ENCODE assay signal across 9 mouse cellular contexts in the genomic region with DNA sequence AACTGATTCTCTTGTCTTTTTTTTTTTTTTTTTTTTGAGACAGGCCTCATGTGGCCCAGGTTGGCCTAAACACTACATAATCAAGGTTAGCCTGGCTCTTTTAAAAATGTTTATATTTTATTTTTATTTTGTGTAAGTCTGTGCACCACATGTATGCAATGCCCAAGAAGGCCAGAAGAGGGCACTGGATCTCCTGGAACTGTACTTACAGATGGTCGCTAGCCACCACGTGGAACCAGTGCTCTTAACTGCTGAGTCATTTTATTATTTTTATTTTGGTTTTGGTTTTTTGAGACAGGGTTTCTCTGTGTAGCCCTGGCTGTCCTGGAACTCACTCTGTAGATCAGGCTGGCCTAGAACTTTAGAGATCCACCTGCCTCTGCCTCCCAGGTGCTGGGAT. TPM values are rescaled to one million over a fixed set of nuclear protein-coding genes. Genes with fewer than 3 reads are reported as not detected.
DNase-seq lines count a peak whose midpoint lies in the region; ATAC-seq lines count a peak whose summit lies in the region.
"Had no signal": no experiment of that assay in that cellular context is flagged by ENCODE, and none has a peak within 500 bp of the region (broad histone marks: within the 10 kb centered on the region; RNA-seq: fewer than 3 reads in every experiment).

No protein-coding gene starts in this region.

- DNase-seq in heart, adult 11 months = peak; percentile 92
- peak; percentile 52 for DNase-seq in right cerebral cortex, postnatal 4 days
- no peak for DNase-seq in right cerebral cortex, postnatal 25 days
- peak; percentile 61 for DNase-seq in embryonic facial prominence, embryonic 10.5 days (ENCODE audit: low spot score)
- peak; percentile 44 for DNase-seq in neural tube, embryonic 11.5 days (ENCODE audit: low spot score)
- DNase-seq in frontal cortex, postnatal 25 days (ENCODE audit: low spot score in 2 of 2) = no peak

- H3K4me2 ChIP-seq in heart, embryonic 11.5 days = no peak overlapping the region
- H3K4me2 ChIP-seq in neural tube, embryonic 11.5 days (ENCODE audit: low read depth) = no peak overlapping the region
- H3K4me2 ChIP-seq: limb, embryonic 13.5 days had no signal

- H3K27ac ChIP-seq in heart, embryonic 11.5 days (ENCODE audit: low read depth, low read length) = no peak overlapping the region
- no peak overlapping the region for H3K27ac ChIP-seq in embryonic facial prominence, embryonic 10.5 days (replicated peaks)
- H3K27ac ChIP-seq in neural tube, embryonic 11.5 days (ENCODE audit: low read depth, low read length) = no peak overlapping the region
- H3K27ac ChIP-seq: limb, embryonic 13.5 days had no signal

- H3K36me3 ChIP-seq in heart, embryonic 11.5 days (ENCODE audit: control insufficient read depth, insufficient read depth, low read length) = no peaks in the 10 kb centered on the region
- no peaks in the 10 kb centered on the region for H3K36me3 ChIP-seq in embryonic facial prominence, embryonic 10.5 days (replicated peaks)
- no peaks in the 10 kb centered on the region for H3K36me3 ChIP-seq in neural tube, embryonic 11.5 days (ENCODE audit: control insufficient read depth, insufficient read depth, low read length)
- H3K36me3 ChIP-seq: limb, embryonic 13.5 days had no signal

- no peaks in the 10 kb centered on the region for H3K27me3 ChIP-seq in heart, embryonic 11.5 days (ENCODE audit: control insufficient read depth, insufficient read depth, low read length)
- H3K27me3 ChIP-seq in embryonic facial prominence, embryonic 10.5 days (replicated peaks; ENCODE audit: low read depth, poor library complexity, severe bottlenecking) = no peaks in the 10 kb centered on the region
- H3K27me3 ChIP-seq in neural tube, embryonic 11.5 days (ENCODE audit: control insufficient read depth, insufficient read depth, low read length) = no peaks in the 10 kb centered on the region
- H3K27me3 ChIP-seq: limb, embryonic 13.5 days had no signal

- H3K4me1 ChIP-seq in heart, embryonic 11.5 days (ENCODE audit: control insufficient read depth, insufficient read depth, low read length) = no peaks in the 10 kb centered on the region
- no peaks in the 10 kb centered on the region for H3K4me1 ChIP-seq in embryonic facial prominence, embryonic 10.5 days
- no peaks in the 10 kb centered on the region for H3K4me1 ChIP-seq in neural tube, embryonic 11.5 days (ENCODE audit: control insufficient read depth, insufficient read depth, low read length)
- H3K4me1 ChIP-seq: limb, embryonic 13.5 days had no signal

- no peak overlapping the region for H3K4me3 ChIP-seq in heart, embryonic 11.5 days (ENCODE audit: low read depth, low read length)
- H3K4me3 ChIP-seq in embryonic facial prominence, embryonic 10.5 days = no peak overlapping the region
- H3K4me3 ChIP-seq in neural tube, embryonic 11.5 days (ENCODE audit: low read depth, low read length) = no peak overlapping the region
- H3K4me3 ChIP-seq: limb, embryonic 13.5 days had no signal

- H3K9me3 ChIP-seq in heart, embryonic 11.5 days (replicated peaks; ENCODE audit: control insufficient read depth, low read length) = no peaks in the 10 kb centered on the region
- H3K9me3 ChIP-seq in embryonic facial prominence, embryonic 10.5 days = no peaks in the 10 kb centered on the region
- no peaks in the 10 kb centered on the region for H3K9me3 ChIP-seq in neural tube, embryonic 11.5 days (ENCODE audit: control insufficient read depth, low read length)
- H3K9me3 ChIP-seq: limb, embryonic 13.5 days had no signal

- H3K9ac ChIP-seq in heart, embryonic 11.5 days (ENCODE audit: low read depth, low read length) = no peak overlapping the region
- H3K9ac ChIP-seq in neural tube, embryonic 11.5 days (ENCODE audit: low read length) = no peak overlapping the region
- H3K9ac ChIP-seq: limb, embryonic 13.5 days had no signal

- ATAC-seq in heart, embryonic 11.5 days (replicated peaks; ENCODE audit: insufficient number of reproducible peaks, low FRiP score, low TSS enrichment) = no peak
- no peak for ATAC-seq in neural tube, embryonic 11.5 days (ENCODE audit: insufficient read depth, low FRiP score, low TSS enrichment)
- no peak for ATAC-seq in inflammation-experienced regulatory T-cells, adult 6 months

- WGBS in heart, embryonic 11.5 days (ENCODE audit: insufficient replicate concordance) = 43% methylated on average over 2 of the region's 2 CpGs
- 53% methylated on average over 2 of the region's 2 CpGs for WGBS in embryonic facial prominence, embryonic 10.5 days
- 54% methylated on average over 2 of the region's 2 CpGs for WGBS in neural tube, embryonic 11.5 days

RNA-seq across cellular contexts. Expression of gene Zfp710, which starts 13.1 kb away (rescaled TPM):
- 11.2 and 11.8 TPM in 2 replicates for polyA plus RNA-seq in heart, embryonic 11.5 days (2014; fragmentation: Nextera tagmentation; extraction: Ambion mirVana)
- 21.5 and 25.2 TPM in 2 replicates for polyA plus RNA-seq in embryonic facial prominence, embryonic 10.5 days (2016; fragmentation: Nextera tagmentation; extraction: Ambion mirVana)
- polyA plus RNA-seq in neural tube, embryonic 11.5 days (2014; fragmentation: Nextera tagmentation; extraction: Ambion mirVana) = 21.9 and 24.8 TPM in 2 replicates
- 1 to 10 TPM; 1.8 to 5.1 (median 4.4) TPM for polyA plus RNA-seq in inflammation-experienced regulatory T-cells, adult 6 months (2017; shearing (Covaris generic))

Comparison
In these comparisons a context has a peak if more than half of its experiments do, and no peak if none do; other contexts are left out.
1. DNase-seq: peak in heart, adult 11 months (single experiment), right cerebral cortex, postnatal 4 days (single experiment), embryonic facial prominence, embryonic 10.5 days (single experiment) and neural tube, embryonic 11.5 days (single experiment); none in right cerebral cortex, postnatal 25 days (single experiment) and frontal cortex, postnatal 25 days (0 of 2).